Mouse (Mus musculus) lung, embryonic 16.5 days (tissue): ENCODE results near the gene Dock10. TPM values are rescaled to one million over a fixed set of nuclear protein-coding genes. Genes with fewer than 3 reads are reported as not detected.

Source experiments
- ATAC-seq: fragments of 200-750 bp; cut with Nextera tagmentation; 2 replicates; pipeline ENCODE4 v1.8.0; 2017; ENCODE audit warnings: low read depth, mild to moderate bottlenecking, moderate library complexity
- H3K27ac ChIP-seq: fragments of 300-500 bp; sonication (generic); 2 replicates; pipeline ENCODE4 v1.5.1; 2014; ENCODE audit warnings: mild to moderate bottlenecking, control low read depth, low read length
- H3K27me3 ChIP-seq: fragments of 300-500 bp; sonication (generic); 2 replicates; pipeline ENCODE4 v1.6.1; 2014; ENCODE audit warnings: low read depth, low read length, mixed read lengths; ENCODE audit not compliant: control insufficient read depth, insufficient read depth
- H3K36me3 ChIP-seq: fragments of 300-500 bp; sonication (generic); 2 replicates; pipeline ENCODE4 v1.6.1; 2014; ENCODE audit warnings: low read length; ENCODE audit not compliant: control insufficient read depth, insufficient read depth
- H3K4me1 ChIP-seq: fragments of 300-500 bp; sonication (generic); replicated peaks from 2 replicates; pipeline ENCODE4 v1.6.1; 2014; ENCODE audit warnings: low read length, mixed read lengths; ENCODE audit not compliant: control insufficient read depth, insufficient read depth
- H3K4me2 ChIP-seq: fragments of 300-500 bp; sonication (generic); 2 replicates; pipeline ENCODE4 v1.6.1; 2014; ENCODE audit warnings: low read depth, low read length, control low read depth
- H3K4me3 ChIP-seq: fragments of 300-500 bp; sonication (generic); 2 replicates; pipeline ENCODE4 v1.5.1; 2014; ENCODE audit warnings: mild to moderate bottlenecking, low read length, control low read depth
- H3K9ac ChIP-seq: fragments of 300-500 bp; sonication (generic); 2 replicates; pipeline ENCODE4 v1.6.1; 2014; ENCODE audit warnings: low read length, control low read depth
- H3K9me3 ChIP-seq: fragments of 300-500 bp; sonication (generic); 2 replicates; pipeline ENCODE4 v1.6.1; 2016; ENCODE audit warnings: low read length; ENCODE audit not compliant: control insufficient read depth
- WGBS: fragments of 180-500 bp; shearing (Covaris S2); extraction: QIAGEN DNeasy Blood & Tissue Kit; methylation state at CpG from one replicate; pipeline ENCODE4 v1.1.7; 2014; 5-methylcytosine and 5-hydroxymethylcytosine counted together
- polyA plus RNA-seq: library from polyadenylated mRNA; unstranded; fragments of >200 nt; fragmentation: Nextera tagmentation; extraction: Ambion mirVana; gene quantifications from 2 replicates; pipeline ENCODE4 v1.2.1, GENCODE M21; 2015

Dock10 gene
- polyA plus RNA-seq, 1 experiment from 2014 or later: 4.8 TPM

- Histone ChIP-seq H3K9ac (no peak overlapping the region), H3K27ac (no peak overlapping the region), H3K27me3 (no peaks in the 10 kb centered on the region), H3K4me3 (no peak overlapping the region), H3K4me2 (no peak overlapping the region), H3K9me3 (no peaks in the 10 kb centered on the region), H3K36me3 (no peaks in the 10 kb centered on the region), H3K4me1 (no peaks in the 10 kb centered on the region)
- 78% methylated on average over 9 of the region's 9 CpGs for WGBS
- no peak for ATAC-seq
Measured at GRCm38 (mm10) chr1:80502456-80503165, 255.7 kb downstream of the Dock10 start.

DNA sequence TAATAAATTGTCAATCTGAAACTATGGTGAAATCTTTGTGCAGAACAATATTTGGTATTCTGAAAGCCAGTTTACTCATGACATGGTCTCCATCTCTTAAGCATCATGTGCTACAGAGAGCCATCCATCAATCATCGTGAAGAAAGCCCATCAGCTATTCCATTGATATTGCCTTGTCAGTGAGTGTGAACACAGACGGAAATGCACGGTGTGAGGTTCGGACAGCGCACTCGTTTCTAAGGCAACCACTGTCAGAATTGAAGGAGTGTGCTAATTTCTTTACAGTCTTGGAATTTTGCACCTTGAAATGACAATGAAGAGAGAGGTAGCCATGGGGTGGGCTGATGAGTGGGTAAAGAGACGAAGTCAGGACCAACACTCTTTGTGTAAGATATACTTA, 259.1 kb downstream of the Dock10 start:
- Histone ChIP-seq H3K27me3 (no peaks in the 10 kb centered on the region), H3K36me3 (no peaks in the 10 kb centered on the region), H3K27ac (no peak overlapping the region), H3K4me2 (no peak overlapping the region), H3K4me1 (no peaks in the 10 kb centered on the region), H3K9ac (no peak overlapping the region), H3K4me3 (no peak overlapping the region), H3K9me3 (no peaks in the 10 kb centered on the region)
- ATAC-seq: no peak
- WGBS: 75% methylated on average over 7 of the region's 7 CpGs

GRCm38 (mm10) chr1:80496360-80496759, 262.0 kb downstream of the Dock10 start:
- Histone ChIP-seq H3K4me2 (no peak overlapping the region), H3K4me3 (no peak overlapping the region), H3K9ac (no peak overlapping the region), H3K9me3 (no peaks in the 10 kb centered on the region), H3K4me1 (no peaks in the 10 kb centered on the region), H3K36me3 (no peaks in the 10 kb centered on the region), H3K27ac (no peak overlapping the region), H3K27me3 (no peaks in the 10 kb centered on the region)
- ATAC-seq: no peak
- WGBS: 73% methylated on average over 4 of the region's 4 CpGs

DNA sequence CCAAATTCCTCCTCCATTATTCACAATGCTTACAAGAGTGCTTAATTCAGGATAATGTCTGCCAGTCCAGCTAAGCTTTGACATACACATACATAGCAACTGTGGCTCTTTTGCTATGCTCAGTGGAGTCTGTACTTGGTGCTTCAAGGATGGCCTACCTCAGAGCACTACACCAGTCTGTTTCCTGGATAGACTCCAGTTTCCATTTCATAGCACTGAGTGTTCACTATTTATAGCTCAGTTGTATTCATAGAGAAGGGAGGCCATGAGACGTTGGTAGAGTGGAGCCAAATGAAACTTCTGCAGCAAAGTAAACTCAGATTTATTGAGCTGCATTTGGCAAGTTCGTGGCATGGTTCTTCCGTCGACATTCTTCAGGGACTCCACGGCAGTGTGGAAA, 274.9 kb downstream of the Dock10 start:
- H3K9me3 ChIP-seq: no peaks in the 10 kb centered on the region
- H3K9ac ChIP-seq: no peak overlapping the region
- H3K4me2 ChIP-seq: no peak overlapping the region
- no peaks in the 10 kb centered on the region for H3K36me3 ChIP-seq
- H3K4me1 ChIP-seq: no peaks in the 10 kb centered on the region
- H3K27ac ChIP-seq: no peak overlapping the region
- H3K4me3 ChIP-seq: no peak overlapping the region
- ATAC-seq: no peak; the same call in 1 of the 2 replicates
- H3K27me3 ChIP-seq: no peaks in the 10 kb centered on the region
- 64% methylated on average over 5 of the region's 5 CpGs for WGBS

- Histone ChIP-seq H3K27me3 (no peaks in the 10 kb centered on the region), H3K27ac (no peak overlapping the region), H3K9ac (no peak overlapping the region), H3K9me3 (no peaks in the 10 kb centered on the region), H3K4me2 (no peak overlapping the region), H3K4me1 (no peaks in the 10 kb centered on the region), H3K36me3 (no peaks in the 10 kb centered on the region), H3K4me3 (no peak overlapping the region)
- ATAC-seq: no peak
- 45% methylated on average over 1 of the region's 1 CpGs for WGBS
Measured at GRCm38 (mm10) chr1:80474942-80475341, 283.4 kb downstream of the Dock10 start.

GRCm38 (mm10) chr1:80472395-80472794, 285.9 kb downstream of the Dock10 start:
- H3K9me3 ChIP-seq: no peaks in the 10 kb centered on the region
- H3K4me2 ChIP-seq: no peak overlapping the region
- H3K4me1 ChIP-seq: no peaks in the 10 kb centered on the region
- 95% methylated on average over 1 of the region's 1 CpGs for WGBS
- H3K4me3 ChIP-seq: no peak overlapping the region
- no peaks in the 10 kb centered on the region for H3K36me3 ChIP-seq
- no peaks in the 10 kb centered on the region for H3K27me3 ChIP-seq
- no peak for ATAC-seq
- H3K27ac ChIP-seq: no peak overlapping the region
- no peak overlapping the region for H3K9ac ChIP-seq

DNA sequence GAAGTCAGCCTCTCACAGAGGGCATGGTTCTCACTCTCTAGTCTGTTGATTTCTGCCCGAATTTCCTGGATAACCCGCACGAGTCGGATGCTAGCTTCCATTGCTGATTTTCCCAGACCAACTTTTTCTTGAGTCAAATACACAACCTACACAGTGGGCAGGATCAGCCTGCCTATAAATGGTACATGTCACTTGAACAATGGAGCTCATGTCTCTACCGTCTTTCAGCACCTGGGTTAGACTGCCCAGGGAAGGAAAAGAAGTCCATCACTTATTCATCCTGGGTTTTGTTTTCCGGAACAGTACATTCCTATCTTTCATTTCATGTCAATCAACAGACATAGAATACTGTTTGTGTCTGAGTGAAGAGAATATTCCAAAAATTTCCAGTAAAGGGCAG, 297.0 kb downstream of the Dock10 start, which contains the start of gene Gm45261:
Gene Gm45261 (minus strand): TSS at position 101 of the 400 bp plus-strand sequence.
- H3K4me1 ChIP-seq: no peaks in the 10 kb centered on the region
- no peaks in the 10 kb centered on the region for H3K36me3 ChIP-seq
- no peak within 1 kb of the TSS for H3K4me2 ChIP-seq
- WGBS: 81% methylated on average over 6 of the region's 6 CpGs
- no peak within 1 kb of the TSS for H3K9ac ChIP-seq
- no peaks in the 10 kb centered on the region for H3K27me3 ChIP-seq
- no peak for ATAC-seq
- no peak within 1 kb of the TSS for H3K4me3 ChIP-seq
- no peaks in the 10 kb centered on the region for H3K9me3 ChIP-seq
- H3K27ac ChIP-seq: no peak within 1 kb of the TSS

- Histone ChIP-seq H3K4me3 (no peak overlapping the region), H3K36me3 (no peaks in the 10 kb centered on the region), H3K9me3 (no peaks in the 10 kb centered on the region), H3K9ac (no peak overlapping the region), H3K4me1 (no peaks in the 10 kb centered on the region), H3K27ac (no peak overlapping the region), H3K27me3 (no peaks in the 10 kb centered on the region), H3K4me2 (no peak overlapping the region)
- no peak for ATAC-seq
- 71% methylated on average over 1 of the region's 1 CpGs for WGBS
Measured at GRCm38 (mm10) chr1:80459923-80460322, 298.4 kb downstream of the Dock10 start.

- no peaks in the 10 kb centered on the region for H3K9me3 ChIP-seq
Measured at GRCm38 (mm10) chr1:80459477-80459876, 298.9 kb downstream of the Dock10 start.

DNA sequence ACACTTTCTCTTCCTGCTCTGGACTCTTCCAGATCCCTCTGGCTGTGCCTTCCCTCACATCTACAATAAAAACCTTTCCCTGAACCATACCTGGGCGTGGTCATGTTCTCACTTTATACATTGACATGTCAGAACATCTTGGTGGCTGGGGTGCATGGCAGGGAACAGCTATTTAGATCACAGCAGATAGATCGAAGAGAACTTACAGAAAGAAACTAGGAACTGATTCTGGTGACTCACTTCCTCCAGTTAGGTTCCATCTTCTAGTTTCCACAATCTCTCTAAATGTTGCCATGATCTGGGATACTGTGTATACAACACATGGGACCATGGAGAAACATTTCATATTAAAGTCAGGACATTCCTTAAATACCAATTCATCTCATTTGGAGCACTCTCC, 304.4 kb downstream of the Dock10 start:
- no peak overlapping the region for H3K27ac ChIP-seq
- H3K4me2 ChIP-seq: no peak overlapping the region
- 68% methylated on average over 2 of the region's 2 CpGs for WGBS
- no peaks in the 10 kb centered on the region for H3K4me1 ChIP-seq
- H3K36me3 ChIP-seq: no peaks in the 10 kb centered on the region
- H3K4me3 ChIP-seq: no peak overlapping the region
- no peak for ATAC-seq
- H3K27me3 ChIP-seq: no peaks in the 10 kb centered on the region
- H3K9me3 ChIP-seq: no peaks in the 10 kb centered on the region
- no peak overlapping the region for H3K9ac ChIP-seq

More at GRCm38 (mm10) chr1:80459477-80459876, 298.9 kb downstream of the Dock10 start:
- Histone ChIP-seq H3K36me3 (no peaks in the 10 kb centered on the region), H3K4me2 (no peak overlapping the region), H3K9ac (no peak overlapping the region), H3K4me3 (no peak overlapping the region), H3K27me3 (no peaks in the 10 kb centered on the region), H3K27ac (no peak overlapping the region), H3K4me1 (no peaks in the 10 kb centered on the region)
- no peak for ATAC-seq
